Mouse (Mus musculus) regulatory T cell (primary cell): Measurements from ENCODE around the gene Gnb1l.
"Not testable (repeated sequence)": the region's sequence is repeated elsewhere in the genome, so short reads cannot be mapped to it uniquely, and the experiment has no call there.

ENCODE experiments used
- in situ Hi-C: fragments of 300-600 bp; cut with MboI, MseI; formaldehyde crosslinking; loops from one replicate; pipeline ENCODE4 v1.15.1; 2025; ENCODE audit warnings: high pct_unique_total_duplicates

The Gnb1l gene

DNA sequence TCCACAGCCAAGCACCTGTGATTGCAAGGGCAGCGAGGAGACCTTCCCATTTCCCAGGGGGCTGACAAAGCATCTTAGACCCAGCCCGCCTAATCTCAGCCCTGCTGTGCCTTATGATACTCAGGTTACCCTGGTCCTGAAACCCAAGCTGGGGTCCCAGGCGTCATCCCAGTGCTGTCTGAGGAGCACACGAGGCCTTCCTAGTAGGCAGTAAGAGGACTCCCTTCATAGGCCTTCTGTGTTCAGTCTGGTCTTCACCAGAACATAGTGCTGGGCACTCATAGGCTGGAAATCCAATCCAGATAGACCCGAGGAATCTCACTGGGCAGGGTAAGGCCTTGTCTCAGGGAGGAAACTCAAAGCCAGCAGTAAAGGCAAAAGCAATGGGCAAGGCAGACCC, 14.7 kb upstream of the Gnb1l start:
- in situ Hi-C loops = no loop called here

DNA sequence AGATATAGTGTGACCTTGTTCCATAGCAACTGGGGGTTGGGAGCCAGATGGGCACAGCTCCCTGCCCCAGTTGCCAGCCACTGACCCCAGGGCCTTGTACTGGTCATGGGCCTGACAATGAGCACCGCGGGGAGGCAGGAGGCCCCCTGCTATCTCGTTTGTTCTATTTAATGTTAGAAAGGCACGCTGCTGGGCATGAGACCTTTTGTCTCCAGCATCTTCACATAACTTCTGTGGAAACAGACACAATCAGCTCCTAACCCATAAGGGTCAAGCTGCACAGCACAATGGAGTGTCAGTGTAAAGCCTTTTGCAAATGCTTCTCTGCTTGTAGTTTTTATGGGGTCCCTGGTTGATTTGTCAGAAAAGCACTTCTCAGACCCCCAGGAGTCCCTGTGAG, 14.1 kb upstream of the Gnb1l start:
- in situ Hi-C loops = no loop called here

DNA sequence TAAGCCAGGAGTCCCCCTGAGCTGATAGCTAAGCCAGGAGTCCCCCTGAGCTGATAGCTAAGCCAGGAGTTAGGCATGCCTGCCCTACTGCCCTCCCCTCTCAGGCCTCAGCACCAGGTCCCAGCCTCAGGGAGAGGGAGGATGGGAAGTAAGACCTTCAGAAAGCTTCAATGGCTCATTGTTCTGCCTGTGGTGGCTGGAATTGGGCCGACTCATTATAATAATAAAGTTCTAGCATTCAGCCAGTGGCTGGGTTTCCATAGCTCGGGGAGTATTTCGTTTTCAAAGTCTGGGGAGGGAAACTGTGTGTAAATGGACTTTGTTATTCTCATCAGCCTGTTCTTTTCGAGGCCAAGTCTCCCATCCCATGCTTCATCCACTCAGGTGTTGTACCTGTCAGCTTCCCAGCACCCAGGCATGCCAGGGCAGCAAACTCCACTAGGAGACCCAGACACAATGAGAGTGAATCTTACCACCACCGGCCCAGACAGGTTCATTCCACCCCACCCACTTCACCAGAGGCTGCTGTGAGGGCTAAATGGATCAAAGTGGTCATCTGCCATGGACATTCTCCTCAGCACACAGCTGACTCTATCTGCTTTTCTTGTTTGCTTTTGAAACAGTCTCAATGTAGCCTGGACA, 13.6 kb upstream of the Gnb1l start:
- in situ Hi-C loops = no loop called here

DNA sequence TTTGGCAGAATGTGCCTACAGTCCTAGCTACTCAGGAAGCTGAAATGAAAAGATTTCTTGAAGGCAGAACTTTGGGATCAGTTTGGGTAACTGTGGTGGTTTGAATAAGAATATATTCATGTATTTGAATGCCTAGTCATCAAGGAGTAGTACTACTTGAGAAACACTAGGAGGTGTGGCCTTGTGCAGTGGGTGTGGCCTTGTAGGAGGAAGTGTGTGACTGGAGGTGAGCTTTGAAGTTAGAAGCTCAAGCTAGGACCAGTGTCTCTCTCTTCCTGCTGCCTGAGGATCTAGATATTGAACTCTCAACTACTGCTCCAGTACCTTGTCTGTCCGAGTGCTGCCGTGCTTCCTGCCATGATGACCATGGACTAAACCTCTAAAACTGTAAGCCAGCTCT, 12.4 kb upstream of the Gnb1l start:
- in situ Hi-C loops = no loop called here

DNA sequence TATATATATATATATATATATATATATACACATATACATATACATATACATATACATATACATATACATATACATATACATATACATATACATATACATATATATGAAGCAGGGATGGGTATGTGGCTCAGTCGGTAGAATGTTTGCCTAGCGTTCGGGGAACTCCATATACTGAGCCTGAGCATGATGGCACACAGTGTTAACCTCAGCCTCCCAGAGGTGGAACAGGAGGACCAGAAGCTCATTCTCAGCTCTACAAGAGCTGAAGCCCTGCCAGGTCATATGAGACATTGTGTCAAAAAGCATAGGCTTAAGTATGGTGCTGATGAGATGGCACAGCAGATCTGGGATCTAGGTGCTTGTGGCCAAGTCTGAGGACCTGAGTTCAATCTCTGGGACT, 8.2 kb upstream of the Gnb1l start:
- in situ Hi-C loops = no loop called here

DNA sequence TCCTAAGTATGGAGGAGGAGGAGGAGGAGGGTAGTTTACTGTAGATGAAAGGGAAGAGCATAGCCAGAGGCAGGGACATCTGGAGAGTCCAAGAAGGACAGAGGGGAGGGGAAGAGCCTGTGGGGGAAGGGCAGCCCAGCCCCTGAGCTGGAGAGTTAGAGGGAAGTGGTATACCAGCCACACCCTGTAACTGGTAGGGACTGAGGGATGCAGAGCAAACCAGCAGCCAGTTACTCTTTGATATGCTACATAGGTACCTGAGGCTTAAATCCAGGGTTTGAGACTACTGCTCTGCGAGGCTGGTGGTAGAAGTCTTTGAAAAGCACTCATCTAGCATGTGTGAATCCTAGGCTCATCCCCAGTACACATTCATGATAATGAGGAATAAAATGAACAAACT, 7.6 kb upstream of the Gnb1l start:
- in situ Hi-C loops = no loop called here

DNA sequence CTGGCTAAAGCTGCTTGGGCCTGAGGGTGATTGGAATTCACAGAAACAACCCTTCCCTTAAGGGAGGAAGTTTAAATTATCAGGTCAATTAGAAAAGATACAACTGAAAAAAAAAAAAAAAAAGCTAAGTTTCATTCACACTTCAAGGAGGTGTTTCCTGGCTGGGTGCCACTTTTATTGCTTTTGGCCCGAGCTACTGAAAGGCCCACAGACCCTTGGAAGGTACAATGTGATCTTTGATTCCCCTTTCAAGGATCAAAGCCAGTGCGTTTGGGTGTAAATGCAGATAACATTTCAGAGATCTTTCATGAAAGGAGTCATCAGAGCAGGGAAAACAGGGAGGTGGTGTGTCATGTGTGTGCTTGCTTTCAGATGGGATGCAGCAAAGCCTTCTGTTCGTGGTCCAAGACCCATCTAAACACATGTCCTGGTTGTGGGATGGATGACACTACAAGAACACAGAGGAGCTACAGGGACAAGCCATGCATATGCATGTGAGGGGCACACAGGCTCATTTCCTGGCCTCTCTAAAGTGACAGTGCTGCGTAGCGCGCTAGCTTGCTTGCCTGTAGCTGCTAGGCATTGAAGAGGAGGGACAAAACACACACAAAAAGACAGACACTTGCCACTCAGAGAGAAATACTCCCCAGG, 523 bp upstream of the Gnb1l start:
- in situ Hi-C loops = no loop called here

DNA sequence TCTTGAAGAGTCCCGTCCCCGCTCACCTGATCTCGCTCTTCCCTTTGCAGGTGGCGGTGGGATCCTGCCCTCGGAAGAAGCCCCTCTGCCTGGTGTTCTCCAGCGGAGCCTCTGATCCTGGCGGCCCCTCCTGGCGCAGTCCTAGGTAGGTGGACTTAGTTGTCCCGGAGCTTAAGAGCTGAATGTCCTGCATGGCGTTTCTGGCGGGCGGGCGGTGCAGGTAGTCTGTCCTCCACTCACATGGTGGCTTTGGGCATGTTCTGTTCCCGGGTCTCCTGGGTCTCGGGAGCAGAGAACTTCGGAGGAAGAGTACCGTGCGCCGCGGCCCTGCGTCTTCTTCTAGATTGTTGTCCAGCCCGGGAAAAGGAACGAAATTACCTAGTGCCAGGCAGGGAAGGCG, 483 bp downstream of the Gnb1l start:
- in situ Hi-C loops = no loop called here

DNA sequence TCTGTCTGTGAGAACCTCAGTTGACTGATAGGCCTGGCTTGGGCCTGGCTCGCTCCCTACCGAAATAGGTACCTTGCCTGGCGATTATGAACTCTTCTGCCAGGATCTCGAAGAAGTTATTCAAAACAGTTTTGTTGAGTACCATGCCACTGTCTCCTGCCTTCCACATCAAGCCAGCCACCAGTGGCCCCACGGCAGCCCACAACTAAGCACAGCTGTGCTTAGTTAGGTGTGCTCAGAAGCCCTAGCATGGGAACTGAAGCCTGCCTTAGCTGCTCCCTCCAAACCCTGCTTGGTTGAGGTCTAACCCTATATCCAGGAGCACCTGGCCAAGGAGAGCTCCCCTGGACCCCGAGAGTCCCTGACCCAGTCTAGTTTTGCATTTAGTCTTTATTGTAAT, 3.0 kb downstream of the Gnb1l start:
- in situ Hi-C loops = loop anchor here (5.0 kb wide), 1 partner anchor 34 kb away; no protein-coding TSS in a partner anchor

DNA sequence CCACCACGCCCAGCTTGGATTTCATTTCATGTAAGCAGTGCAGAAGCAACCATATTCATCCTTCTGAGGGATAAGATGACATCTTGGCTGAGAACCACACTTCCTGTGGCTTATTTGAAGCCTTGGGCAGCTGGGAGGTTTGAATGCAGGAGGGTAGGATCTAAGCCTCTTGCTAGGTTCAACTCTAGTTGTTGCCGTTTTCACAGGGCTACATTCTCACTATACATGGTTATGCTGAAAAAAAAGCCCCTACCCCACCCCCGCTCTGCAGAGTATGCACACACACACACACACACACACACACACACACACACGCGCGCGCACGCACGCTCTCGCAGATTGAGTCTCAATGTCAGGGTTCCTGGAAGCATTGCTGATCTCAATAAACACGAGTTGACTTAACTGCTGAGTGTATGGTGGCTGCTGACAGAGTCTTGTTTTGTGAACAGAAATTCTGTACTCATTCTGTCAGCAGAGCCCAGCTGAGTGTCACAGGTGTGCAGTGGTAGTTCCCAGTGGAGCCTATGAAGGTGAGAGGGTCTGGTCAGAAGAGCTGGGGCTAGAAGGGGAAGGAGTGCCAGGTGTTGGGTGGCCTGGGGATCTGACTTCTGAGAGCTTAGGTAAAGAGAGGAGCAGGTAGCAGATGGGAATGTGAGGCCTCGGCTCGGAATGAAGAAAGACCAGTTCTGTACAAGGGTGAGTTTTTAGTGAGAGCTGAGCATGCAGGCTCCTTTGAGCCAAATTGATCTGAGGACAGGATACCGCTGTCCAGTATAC, 5.2 kb downstream of the Gnb1l start:
- in situ Hi-C loops = loop anchor here (5.0 kb wide), 1 partner anchor 36 kb away; no protein-coding TSS in a partner anchor

DNA sequence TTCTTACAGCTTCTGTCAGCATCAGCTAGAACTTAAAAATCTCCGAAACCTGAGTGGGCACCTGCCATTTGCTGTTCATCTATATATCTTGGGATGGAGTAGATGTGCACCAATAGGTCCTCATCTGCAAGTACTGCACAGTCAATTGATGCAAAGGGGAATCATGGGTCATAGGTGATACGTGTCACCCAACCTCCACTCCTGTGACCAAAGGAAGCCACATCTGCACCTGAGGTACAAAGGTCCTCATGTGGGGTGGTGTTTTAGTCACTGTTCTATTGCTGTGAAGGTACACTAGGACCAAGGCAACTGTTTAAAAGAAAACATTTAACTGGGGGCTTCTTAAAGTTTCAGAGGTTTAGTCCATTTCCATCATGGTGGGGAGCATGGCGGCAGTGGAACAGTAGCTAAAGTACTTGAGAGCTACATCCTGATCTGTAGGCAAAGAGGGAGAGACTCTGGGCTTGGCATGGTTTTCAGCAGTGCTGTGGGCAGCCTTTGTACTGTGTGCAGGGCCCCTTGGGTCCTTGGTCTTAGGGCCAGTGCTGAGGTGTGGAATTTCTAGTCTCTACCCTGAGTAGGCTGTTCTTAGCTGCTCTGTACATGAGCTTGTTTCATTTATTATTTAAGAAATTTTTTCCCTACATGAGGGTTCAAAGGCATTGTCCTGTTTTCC, 8.1 kb downstream of the Gnb1l start:
- in situ Hi-C loops = no loop called here

DNA sequence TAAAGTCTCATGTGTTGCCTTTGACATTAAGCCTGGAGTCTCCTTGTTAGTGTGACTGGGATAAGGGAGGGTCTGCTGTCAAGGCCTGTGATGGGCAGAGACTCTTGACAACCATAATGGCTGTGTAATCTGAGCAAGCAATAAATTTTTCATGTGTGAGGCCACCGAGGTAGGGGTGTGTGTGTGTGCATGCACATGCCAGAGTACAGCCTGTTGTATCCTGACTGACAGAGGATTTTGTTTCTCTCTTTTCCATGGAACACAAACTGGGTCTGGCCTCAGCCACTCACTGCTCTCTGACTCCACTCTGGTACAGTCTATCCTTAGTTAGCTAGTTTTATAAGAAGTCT, 8.7 kb downstream of the Gnb1l start:
- in situ Hi-C loops = no loop called here

DNA sequence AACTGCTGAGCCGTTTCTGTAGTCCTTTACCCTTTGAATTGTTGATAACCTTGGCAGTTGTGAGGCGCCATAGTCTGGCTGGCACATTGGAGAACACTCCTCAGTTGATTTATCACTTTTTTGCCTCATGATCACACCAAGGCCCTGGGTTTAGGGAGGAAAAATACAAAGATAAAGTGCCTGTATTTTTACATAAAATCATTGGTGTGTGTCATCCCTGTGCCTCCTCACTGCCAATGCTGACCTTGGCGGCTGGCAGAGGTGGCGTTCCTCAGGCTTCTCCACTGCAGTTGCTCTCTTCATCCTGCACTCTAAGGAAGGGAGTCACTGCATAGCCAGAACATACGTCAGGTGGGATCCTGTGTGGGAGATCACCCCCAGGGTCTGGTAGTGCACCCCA, 13.2 kb downstream of the Gnb1l start:
- in situ Hi-C loops = no loop called here

DNA sequence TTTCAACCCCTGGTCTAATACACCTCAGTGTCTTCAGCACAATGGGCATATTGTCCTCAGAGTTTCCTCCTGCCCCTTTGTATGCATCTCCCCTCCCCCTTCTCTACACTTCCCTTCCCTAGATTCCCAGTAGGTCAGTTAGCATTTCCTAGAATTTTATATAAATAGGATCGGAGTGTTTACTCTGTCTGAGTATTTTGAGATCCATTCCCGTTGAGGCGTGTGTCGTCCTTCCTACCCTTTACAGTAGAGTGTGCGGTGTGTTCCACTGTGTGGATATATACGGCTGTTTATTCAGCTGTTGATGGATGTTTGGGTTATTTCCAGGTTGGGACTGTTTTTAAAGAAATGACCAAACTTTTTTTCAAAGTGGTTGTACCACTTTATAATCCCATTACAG, 15.0 kb downstream of the Gnb1l start:
- in situ Hi-C loops = no loop called here

DNA sequence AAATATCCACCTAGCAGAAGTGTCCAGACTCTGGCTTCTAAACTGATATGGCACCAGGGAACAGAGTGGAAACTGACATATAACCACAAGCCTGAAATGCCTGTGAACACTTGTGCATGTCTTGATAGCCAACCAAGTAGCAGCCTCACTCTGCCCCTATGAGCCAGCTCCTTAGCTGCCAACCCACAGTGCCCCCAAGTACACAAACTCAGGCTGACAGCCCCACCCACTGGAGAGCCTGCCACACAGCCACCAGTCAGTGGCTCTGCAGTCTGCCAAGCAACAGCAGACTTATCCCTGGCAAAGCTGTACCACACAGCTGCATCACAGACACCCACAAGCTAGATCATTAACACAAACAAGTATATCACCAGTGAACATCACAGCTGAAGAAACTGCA, 19.6 kb downstream of the Gnb1l start:
- in situ Hi-C loops = no loop called here

DNA sequence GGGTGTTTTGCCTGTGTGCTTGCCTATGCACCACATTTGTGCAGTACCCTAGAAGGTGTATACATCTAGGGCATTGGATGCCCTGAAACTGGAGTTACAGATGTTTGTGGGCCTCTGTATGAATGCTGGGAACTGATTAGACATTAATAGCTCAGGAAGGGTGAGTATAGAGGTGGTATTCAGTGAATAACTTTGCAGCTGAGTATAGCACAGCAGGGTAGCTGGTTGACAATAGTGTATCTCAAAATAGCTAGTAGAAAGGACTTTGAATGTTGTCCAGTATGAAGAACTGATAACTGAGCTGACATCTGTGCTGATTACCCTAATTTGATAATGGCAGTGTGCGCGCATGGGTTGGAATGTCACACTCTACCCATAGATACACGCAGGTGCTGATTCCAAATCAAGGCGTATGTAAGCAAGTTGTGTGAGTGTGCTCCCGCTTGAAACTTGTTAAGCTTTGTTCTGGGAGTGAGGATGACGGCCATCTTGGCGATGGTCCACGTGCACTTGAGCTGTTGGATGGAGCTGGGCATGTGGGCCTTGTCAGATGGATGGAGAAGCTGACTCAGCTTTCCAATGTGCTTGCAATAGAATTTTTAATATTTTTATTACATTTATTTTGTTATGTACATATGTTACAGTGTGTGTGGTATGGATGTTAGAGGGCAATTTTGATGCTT, 25.2 kb downstream of the Gnb1l start:
- in situ Hi-C loops = no loop called here

DNA sequence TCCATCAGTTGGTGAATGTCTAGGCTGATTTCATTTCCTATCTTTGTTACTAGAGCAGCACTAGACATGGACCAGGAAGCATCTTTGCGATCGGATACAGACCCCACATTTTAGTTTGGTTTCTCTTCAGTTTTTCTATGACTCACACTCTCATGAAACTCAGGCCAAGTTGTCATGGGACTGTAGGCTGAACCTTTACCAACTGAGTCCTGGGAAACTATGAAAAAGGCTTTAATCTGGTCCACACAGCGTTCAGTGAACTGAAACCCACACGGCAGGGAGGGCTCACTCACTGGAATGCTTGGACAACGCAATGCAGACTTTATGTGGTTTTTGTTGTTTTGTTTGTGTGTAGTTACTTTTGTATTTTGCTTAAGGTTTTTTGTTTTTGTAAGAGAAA, 30.1 kb downstream of the Gnb1l start:
- in situ Hi-C loops = no loop called here

DNA sequence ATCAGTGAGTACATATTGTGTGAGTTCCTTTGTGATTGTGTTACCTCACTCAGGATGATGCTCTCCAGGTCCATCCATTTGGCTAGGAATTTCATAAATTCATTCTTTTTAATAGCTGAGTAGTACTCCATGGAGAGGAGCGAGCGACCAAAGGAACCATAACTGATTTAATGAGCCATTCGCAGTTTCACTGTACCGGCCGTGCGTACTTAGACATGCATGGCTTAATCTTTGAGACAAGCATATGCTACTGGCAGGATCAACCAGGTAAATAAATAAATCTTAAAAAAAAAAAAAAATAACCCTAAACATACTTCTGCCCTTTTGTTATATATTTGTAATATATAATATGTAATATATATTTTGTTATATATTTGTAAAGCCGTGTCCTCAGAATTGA, 34.5 kb downstream of the Gnb1l start:
- in situ Hi-C loops = not testable (repeated sequence)

DNA sequence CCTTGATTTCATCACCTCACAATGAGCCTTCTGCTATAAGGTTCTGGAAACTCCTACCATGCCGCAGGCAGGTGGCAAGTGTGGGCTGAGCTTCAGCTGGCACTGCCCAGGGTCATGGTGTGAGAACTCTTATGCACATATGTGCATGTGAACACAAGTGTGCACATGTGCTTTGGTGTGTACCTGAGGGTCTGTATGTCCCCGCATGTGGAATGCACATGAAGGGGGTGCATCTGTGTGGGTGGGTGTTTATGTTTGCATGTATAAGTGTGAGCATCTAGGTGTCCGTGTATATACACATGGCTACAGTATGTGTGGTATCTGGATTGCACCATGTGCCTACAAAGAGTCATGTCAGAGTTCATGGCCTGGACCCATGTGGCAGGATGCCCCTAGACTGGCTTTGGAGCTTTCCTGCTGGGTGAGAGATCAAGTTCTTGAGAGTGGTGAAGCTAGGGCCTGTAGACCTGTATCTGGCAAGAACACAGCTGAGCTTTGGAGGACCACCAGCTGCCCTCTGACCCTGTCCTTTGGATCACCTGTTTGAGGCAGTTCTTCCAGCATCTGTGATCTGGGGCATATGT, 39.0 kb downstream of the Gnb1l start:
- in situ Hi-C loops = no loop called here

DNA sequence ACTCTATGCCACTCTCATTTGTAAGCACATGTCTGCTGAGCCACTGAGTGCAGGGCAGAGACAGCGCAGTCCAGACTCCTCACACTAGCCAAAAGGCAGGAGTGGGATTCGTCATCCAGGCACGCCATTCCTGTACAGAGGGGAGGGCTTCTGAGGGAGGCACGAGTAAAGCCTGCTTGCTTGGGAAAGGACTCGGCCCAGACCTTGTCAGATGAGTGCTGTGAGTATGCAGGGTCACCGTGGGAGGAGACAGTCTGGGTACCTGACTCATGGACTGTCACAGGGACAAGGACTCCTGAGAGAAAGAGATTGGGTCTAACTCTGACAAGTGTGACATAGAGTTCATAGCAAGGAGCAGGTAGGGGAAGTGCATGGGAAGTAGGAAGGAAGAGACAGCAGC, 40.8 kb downstream of the Gnb1l start:
- in situ Hi-C loops = no loop called here

DNA sequence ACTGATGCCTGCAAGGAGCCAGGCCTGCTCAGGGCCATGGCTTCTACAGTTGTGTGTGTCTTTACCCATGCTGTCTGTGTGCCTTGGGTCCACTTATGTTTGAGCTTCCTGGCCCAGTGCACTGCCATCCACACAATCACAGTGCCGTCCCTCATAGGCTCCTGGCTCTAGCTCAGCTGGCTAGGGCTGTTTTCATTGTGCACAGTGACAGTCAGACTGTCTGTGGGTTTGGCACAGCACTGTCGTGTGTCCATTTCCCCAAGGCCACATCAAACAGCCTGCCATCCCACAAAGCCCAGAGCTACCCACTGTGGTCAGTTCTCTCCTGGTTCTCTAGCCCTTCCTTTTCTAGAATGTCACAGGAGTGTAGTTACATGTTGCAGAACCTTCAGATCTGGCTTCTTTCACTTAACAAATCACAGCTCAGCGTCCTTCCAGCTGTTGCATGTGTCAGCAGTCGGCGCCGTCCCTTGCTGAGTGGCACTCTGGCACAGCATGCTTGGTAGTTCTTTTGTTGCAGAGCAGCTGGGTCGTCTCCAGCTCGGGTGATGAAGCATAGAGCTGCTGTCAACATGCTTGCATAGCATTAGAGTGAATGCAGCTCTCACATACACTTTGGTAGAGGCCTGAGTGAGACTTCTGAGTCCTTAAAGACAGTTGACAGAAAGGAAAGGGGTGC, 44.8 kb downstream of the Gnb1l start:
- in situ Hi-C loops = no loop called here
